Mouse (Mus musculus): ENCODE measurements around the gene Serpina6. TPM values are rescaled to one million over a fixed set of nuclear protein-coding genes. Genes with fewer than 3 reads are reported as not detected.
A peak's percentile ranks its signal among the peaks of the same experiment; 100 is the strongest.
"Not testable (repeated sequence)": the region's sequence is repeated elsewhere in the genome, so short reads cannot be mapped to it uniquely, and the experiment has no call there.

Serpina6 gene
- total RNA-seq, 2 experiments from 2014 or later, result not detected

DNA sequence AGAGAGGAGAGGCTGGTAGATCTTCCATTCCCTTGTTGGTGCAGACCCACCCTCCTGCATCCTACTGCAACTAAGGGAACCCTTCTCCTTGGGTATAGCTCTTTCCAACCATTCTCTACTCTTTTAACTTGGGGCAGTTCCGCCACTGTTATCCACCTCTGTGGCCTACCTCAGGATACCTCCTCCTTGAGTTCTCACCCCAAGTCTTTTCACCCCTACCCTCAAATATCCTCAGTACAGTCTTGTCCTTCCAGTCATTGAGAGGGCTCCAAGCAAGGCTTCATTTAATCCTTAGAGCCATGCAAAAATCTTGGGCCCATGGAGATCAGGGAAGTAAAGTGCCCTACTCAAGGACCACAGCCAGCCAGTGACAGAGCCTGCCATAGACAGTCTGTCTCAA lies 19.0 kb upstream of the Serpina6 start, which contains the start of gene Serpina16:
Gene Serpina16, minus strand, starts transcription at position 101 of the 400 bp plus-strand sequence.
- DNase-seq, result no peak
- no peak for TF ChIP-seq CTCF (IDR thresholded peaks at IDR 0.05)
- intact Hi-C loops (cut with DNase I), result no loop called here

DNA sequence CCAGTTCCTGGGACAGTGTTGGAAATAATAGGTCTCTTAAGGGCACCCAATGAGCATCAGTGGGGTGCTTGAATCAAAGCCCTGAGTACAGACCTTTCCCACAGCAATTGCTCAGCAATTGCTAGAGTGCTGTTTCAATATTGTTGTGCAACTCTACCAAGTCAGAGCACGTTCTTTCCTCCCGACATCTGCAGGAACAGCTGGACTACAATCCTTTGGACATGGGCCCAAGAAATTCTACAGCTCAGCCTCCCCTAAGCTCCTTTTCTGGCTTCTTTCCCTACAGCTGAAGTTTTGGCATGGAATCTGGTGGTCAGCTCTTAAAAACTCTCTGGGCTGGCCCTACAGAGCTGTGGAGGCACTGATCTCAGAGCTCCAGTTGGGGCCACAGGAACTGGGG lies 16.2 kb upstream of the Serpina6 start:
- Histone ChIP-seq H3K27ac (no peak overlapping the region), H3K4me3 (no peak overlapping the region)
- intact Hi-C loops (cut with DNase I), result no loop called here
- DNase-seq, result peak; percentile 29
- no peak for TF ChIP-seq CTCF (IDR thresholded peaks at IDR 0.05)

More for the DNA sequence above, 19.0 kb upstream of the Serpina6 start, which contains the start of gene Serpina16:
- Histone ChIP-seq H3K27ac (no peak within 1 kb of the TSS), H3K4me3 (no peak within 1 kb of the TSS)

DNA sequence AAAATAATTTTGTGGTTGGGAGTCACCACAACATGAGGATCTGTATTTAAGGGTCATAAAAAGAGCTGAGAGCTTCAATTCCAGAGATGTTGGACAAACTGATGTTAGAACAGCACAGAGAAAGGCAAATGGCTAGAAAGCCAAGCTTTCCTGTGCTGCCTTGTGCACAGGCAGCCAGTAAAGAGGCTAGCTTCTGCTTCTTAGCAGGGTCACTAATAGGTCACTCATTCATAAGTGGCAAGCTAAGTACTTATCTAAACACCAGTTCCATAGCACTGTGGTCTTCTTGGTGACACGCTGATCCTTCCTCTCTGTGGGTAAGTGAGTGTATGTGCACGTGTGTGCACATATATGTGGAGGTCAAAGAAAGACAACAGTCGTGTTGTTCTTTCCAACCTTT lies 14.5 kb upstream of the Serpina6 start:
- intact Hi-C loops (cut with DNase I), result no loop called here
- no peak for TF ChIP-seq CTCF (IDR thresholded peaks at IDR 0.05)
- no peak for DNase-seq
- Histone ChIP-seq H3K27ac (no peak overlapping the region), H3K4me3 (no peak overlapping the region)

DNA sequence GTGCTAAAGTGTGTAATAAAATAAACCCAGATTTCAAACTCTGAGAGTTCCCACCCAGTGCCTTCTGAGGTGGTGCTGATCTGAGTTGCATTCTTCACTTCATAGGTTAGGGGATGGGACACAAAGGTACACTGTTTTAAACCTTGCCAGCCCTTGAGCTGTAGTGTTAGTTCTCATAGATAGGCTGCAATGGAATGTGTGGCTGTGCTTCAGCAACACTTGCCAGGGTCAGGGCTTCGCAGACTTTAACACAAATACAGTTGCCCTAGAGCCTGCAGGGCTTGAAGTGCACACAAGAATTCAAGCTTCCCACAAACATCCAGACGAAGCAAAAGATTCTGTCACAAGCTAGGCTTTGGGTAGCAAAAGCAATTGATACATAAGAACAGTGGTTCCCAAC lies 14.0 kb upstream of the Serpina6 start:
- intact Hi-C loops (cut with DNase I), result no loop called here
- TF ChIP-seq CTCF (IDR thresholded peaks at IDR 0.05), result no peak
- H3K4me3 ChIP-seq, result no peak overlapping the region
- DNase-seq, result no peak
- H3K27ac ChIP-seq, result no peak overlapping the region

DNA sequence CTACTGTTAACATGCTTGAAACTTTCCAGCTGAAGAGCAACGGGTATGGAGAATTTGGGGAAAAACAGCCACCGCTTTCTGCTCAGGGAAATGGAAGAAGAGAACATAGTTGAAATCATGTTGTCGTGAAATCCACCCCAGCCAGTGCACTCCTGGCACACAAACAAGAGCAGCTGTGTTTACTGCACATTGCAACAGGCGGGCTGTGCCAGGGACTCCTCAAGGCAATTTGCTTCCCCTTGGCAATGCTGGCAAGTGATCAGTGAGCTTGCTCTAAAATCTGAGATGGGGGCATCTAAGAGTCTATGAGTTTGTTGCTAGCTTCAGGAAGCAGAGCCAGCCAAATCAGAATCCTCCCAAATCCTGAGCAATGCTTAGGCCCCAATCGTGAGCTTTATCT lies 13.3 kb upstream of the Serpina6 start:
- Histone ChIP-seq H3K4me3 (no peak overlapping the region), H3K27ac (no peak overlapping the region)
- intact Hi-C loops (cut with DNase I), result no loop called here
- no peak for TF ChIP-seq CTCF (IDR thresholded peaks at IDR 0.05)
- peak; percentile 52 for DNase-seq

DNA sequence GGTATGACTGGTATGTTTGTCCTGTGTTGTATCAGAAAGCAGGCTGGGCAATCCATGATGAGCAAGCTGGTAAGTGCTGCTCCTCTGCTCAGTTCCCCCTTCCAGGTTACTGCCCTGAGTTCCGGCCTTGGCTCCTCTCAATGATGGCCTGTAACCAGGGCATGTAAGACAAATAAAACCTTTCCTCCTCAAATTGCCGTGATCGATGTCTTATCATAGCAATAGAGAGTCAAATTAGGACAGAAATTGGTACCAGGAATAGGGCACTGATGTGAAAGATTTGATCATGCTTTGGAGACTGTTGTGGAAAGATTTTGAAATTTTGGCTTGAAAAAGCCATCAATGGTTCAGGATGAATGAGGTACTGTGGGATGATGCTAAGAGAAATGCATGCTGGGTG lies 8.3 kb upstream of the Serpina6 start:
- Histone ChIP-seq H3K4me3 (no peak overlapping the region), H3K27ac (no peak overlapping the region)
- DNase-seq, result no peak
- intact Hi-C loops (cut with DNase I), result no loop called here
- no peak for TF ChIP-seq CTCF (IDR thresholded peaks at IDR 0.05)

DNA sequence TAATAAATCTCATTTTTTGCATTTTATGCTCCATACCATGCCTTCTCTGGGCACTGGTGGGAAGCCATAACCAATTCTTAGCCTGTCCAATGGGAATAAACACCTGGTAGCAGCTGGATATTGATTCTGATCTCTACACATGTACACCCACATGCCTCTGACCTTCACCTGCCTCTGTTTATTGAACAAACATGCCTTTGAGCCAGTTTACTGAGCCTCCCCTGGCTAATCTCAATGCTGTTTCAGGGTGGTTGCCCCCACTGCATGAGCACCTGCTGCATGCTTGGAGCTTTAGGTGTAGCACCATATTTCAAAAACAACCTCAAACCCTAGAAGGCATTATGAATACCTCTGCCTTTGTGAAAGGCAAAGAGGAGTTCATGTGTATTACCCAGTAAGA lies 5.0 kb upstream of the Serpina6 start:
- H3K4me3 ChIP-seq; DNase-seq; H3K27ac ChIP-seq; intact Hi-C loops (cut with DNase I): not testable (repeated sequence)

DNA sequence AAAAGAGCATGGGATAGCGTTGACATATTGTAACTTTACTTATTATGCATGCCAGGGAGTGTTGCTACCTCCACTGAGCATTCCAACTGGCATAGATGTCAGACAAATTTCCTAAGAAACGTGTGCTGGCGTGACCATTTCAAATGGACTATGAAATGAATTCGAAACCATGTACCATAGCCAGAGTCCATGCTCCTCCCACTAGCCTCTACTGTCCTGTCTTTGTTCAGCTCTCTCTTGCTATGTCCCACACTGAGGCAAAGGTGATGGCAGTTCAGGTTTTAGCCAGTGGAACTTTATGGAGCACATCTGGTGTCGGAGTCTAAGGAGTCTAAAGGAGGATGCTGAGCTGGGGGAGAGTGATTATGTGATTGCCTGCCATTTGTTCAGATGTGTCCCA lies 3.1 kb upstream of the Serpina6 start:
- no peak overlapping the region for H3K4me3 ChIP-seq
- no peak for TF ChIP-seq CTCF (IDR thresholded peaks at IDR 0.05)
- intact Hi-C loops (cut with DNase I), result no loop called here
- H3K27ac ChIP-seq, result no peak overlapping the region
- DNase-seq, result no peak

DNA sequence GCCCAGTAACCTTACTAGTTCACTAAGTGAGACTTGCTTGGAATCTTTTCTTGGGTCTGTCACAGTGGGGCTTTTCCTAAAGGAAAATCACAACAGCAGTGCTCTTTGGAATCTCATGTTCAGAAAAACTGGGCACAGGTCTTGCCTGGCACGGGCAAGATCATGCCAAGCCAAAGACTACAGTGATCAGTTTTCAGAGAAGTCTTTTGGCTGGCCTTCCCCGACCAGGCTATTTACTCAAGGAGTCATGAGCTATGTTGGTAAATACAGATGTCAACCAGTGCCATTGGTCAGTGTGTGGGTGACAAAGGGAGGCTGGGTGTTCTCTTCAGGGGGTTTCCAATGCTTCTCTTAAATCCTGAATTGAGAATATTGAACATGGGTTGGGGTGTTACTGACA lies 2.2 kb upstream of the Serpina6 start:
- no peak for TF ChIP-seq CTCF (IDR thresholded peaks at IDR 0.05)

DNA sequence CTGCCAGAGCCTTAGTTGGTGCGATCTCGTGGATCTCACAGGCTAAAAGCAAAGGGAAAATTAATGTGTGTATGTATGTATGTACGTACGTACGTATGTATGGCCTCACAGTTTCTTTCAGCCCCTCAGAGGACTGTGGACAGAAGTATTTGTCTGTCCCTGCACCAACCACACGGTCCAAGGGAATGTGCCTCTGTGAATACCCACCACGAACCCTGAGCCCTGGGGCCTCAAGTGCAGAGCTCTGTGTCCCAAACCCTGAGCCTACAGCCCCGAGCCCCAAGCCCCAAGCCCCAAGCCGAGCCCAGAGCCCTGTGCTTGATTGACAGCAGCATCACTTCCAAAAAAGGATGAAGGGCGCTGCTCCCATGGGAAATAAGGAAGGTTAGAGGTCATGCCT lies 979 bp upstream of the Serpina6 start:
- H3K4me3 ChIP-seq, result no peak overlapping the region
- H3K27ac ChIP-seq, result no peak overlapping the region
- TF ChIP-seq CTCF (IDR thresholded peaks at IDR 0.05), result no peak
- intact Hi-C loops (cut with DNase I), result no loop called here
- no peak for DNase-seq

More for the DNA sequence above, 2.2 kb upstream of the Serpina6 start:
- DNase-seq, result peak; percentile 24
- intact Hi-C loops (cut with DNase I), result no loop called here
- Histone ChIP-seq H3K4me3 (no peak overlapping the region), H3K27ac (no peak overlapping the region)

DNA sequence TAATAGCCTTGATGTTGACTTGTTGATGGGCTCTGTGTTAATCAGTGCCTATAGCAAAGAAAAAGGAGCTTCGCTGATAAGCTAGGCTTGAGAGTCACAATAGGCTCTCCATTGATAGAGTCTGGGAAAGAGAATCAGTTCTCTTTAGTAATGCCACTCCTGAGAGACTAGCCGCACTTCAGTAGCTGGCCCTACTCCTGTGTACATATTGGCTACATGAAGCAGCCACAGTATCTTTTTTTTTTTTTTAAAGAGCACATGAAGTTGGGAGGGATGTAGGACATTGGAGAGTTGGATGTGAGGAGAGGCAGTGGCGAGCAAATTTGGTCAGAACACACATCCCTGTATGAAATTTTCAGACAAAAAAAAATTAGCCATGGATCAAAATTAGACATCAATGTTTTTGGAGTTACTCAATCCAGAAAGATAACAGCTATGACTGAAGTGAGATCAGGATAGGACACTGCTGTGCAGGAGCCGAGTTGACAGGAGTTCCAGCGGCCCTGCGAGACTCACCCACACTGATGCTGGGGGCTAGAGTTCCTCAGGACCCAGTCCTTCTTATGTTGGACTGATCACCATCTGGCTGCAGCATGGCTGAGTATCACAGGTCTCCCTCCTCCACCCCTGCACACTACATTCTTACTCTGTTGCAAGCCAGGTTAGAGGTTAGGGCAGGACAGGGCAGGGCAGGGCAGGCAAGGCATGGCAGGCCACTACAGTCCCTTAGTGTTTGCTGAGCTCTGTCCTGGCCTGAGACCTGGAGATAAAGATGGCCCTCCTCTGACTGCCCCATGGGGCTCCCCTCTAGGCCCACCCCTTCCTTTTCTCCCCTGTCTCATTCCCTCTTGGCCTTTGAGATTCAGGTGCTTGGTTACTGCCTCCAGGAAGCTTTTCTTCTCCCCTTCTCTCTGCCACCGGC lies 1.6 kb downstream of the Serpina6 start:
- no peak for TF ChIP-seq CTCF (IDR thresholded peaks at IDR 0.05)
- H3K4me3 ChIP-seq, result no peak overlapping the region
- intact Hi-C loops (cut with DNase I), result no loop called here
- H3K27ac ChIP-seq, result no peak overlapping the region
- no peak for DNase-seq

DNA sequence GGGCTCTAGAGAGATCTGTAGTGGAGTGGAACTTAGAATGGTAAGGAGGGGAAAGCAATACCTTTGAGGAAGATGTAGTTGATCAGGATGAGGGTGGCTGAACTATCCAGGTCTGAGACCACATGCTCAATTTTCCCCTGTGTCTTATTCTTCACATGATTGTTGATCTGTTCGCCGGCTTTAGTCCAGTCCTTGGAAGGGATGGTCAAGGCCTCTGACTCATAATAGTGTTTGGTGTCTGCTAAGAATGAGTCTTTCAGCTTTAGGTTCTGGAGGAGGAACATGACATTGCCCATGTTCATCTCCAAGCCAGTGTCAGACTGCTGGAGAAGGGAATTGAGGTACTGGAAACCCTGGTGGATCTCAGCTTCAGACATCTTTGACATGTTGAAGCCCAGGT lies 3.2 kb downstream of the Serpina6 start:
- DNase-seq, result no peak
- intact Hi-C loops (cut with DNase I), result no loop called here
- H3K27ac ChIP-seq, result no peak overlapping the region
- no peak for TF ChIP-seq CTCF (IDR thresholded peaks at IDR 0.05)
- H3K4me3 ChIP-seq, result no peak overlapping the region

DNA sequence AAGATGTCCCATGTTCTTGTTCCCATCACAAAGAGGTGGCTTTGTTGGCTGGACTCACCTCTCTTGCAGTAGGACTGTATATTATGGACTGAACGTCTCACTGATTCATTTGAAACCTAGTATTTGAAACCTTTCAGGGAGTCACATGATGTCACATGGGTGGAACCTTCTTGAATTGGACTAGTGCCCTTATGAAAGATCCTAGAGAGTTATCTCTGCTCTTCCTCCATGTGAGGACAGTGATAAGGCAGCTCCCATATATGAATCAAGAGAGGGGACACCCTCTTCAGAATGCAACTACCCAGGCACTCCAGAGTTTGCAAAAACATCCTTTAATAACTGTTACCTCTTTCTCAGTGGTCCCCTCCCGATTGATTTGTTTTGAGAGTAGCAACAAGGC lies 10.7 kb downstream of the Serpina6 start:
- no peak for DNase-seq
- no peak for TF ChIP-seq CTCF (IDR thresholded peaks at IDR 0.05)
- Histone ChIP-seq H3K4me3 (no peak overlapping the region), H3K27ac (no peak overlapping the region)
- intact Hi-C loops (cut with DNase I), result loop anchor here (10.0 kb wide), 2 partner anchors 102 to 212 kb away; partner anchors contain the start of gene Ifi27

DNA sequence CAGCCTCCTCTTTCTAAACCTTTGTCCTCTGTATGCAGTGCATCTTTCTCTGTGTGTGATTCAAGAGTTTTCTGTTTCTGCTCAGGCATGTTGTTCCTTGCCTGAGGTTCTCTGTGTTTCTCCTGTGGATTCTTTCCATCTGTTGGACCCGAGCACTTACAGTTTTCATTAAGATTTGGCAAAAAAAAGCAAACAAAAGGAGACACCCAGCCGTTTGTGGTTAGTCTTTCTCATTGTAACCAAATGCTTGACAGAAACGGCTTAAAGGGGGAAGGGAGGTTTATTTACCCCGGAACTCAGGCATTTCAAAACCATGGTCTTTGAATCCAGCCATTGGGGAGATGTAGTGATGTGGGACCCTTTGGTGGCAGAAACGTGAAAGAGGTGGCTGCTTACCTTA lies 12.4 kb downstream of the Serpina6 start:
- intact Hi-C loops (cut with DNase I), result loop anchor here (2.0 to 10.0 kb wide), 3 partner anchors 100 to 210 kb away; partner anchors contain the start of gene Ifi27
- H3K4me3 ChIP-seq, result no peak overlapping the region
- no peak for TF ChIP-seq CTCF (IDR thresholded peaks at IDR 0.05)
- DNase-seq, result no peak
- no peak overlapping the region for H3K27ac ChIP-seq
